Mouse (Mus musculus) CH12F3 (cell line): Measurements from ENCODE around the gene Ces1c.

Experiments
- in situ Hi-C: fragments of 300-500 bp; cut with MboI; formaldehyde crosslinking; loops from 2 replicates; pipeline ENCODE4 v1.14.3; 2020; ENCODE audit warnings: low sequenced_read_pairs

Ces1c gene

GRCm38 (mm10) chr8:93131233-93131980 is at the start of gene Ces1c:
TSS of gene Ces1c (minus strand) at chr8:93131283.
- in situ Hi-C loops: no loop called here

GRCm38 (mm10) chr8:93180581-93181129 is 49.6 kb upstream of the Ces1c start:
- in situ Hi-C loops: no loop called here

GRCm38 (mm10) chr8:93176593-93176992 is 45.5 kb upstream of the Ces1c start:
- in situ Hi-C loops: no loop called here

- in situ Hi-C loops: no loop called here
These were observed 43.5 kb upstream of the Ces1c start for GRCm38 (mm10) chr8:93174554-93174953.

- in situ Hi-C loops: no loop called here
These were observed 40.9 kb upstream of the Ces1c start for GRCm38 (mm10) chr8:93171846-93172590.

- in situ Hi-C loops: no loop called here
These were observed 32.3 kb upstream of the Ces1c start for GRCm38 (mm10) chr8:93163363-93163762.

GRCm38 (mm10) chr8:93151401-93151800 is 20.3 kb upstream of the Ces1c start:
- in situ Hi-C loops: no loop called here

GRCm38 (mm10) chr8:93147331-93147730 is 16.2 kb upstream of the Ces1c start:
- in situ Hi-C loops: no loop called here

- in situ Hi-C loops: no loop called here
These were observed 9.6 kb upstream of the Ces1c start for GRCm38 (mm10) chr8:93140696-93141095.

- in situ Hi-C loops: no loop called here
These were observed 1.1 kb upstream of the Ces1c start for GRCm38 (mm10) chr8:93132196-93132595.

GRCm38 (mm10) chr8:93126476-93126875 is 4.6 kb downstream of the Ces1c start:
- in situ Hi-C loops: no loop called here

- in situ Hi-C loops: no loop called here
These were observed 9.1 kb downstream of the Ces1c start for GRCm38 (mm10) chr8:93122005-93122404.

- in situ Hi-C loops: no loop called here
These were observed 35.7 kb downstream of the Ces1c start for GRCm38 (mm10) chr8:93095376-93095775.

- in situ Hi-C loops: no loop called here
These were observed 39.8 kb downstream of the Ces1c start for GRCm38 (mm10) chr8:93091324-93091723.

- in situ Hi-C loops: no loop called here
These were observed 42.4 kb downstream of the Ces1c start for GRCm38 (mm10) chr8:93088686-93089122.

GRCm38 (mm10) chr8:93088193-93088592 is 42.9 kb downstream of the Ces1c start:
- in situ Hi-C loops: no loop called here

GRCm38 (mm10) chr8:93079887-93080286 is 51.2 kb downstream of the Ces1c start, which contains the start of gene Ces1b:
TSS of gene Ces1b (minus strand) at chr8:93080017.
- in situ Hi-C loops: no loop called here

GRCm38 (mm10) chr8:93075251-93075650 is 55.8 kb downstream of the Ces1c start:
- in situ Hi-C loops: no loop called here

- in situ Hi-C loops: no loop called here
These were observed 67.5 kb downstream of the Ces1c start for GRCm38 (mm10) chr8:93063416-93064117.

- in situ Hi-C loops: no loop called here
These were observed 71.9 kb downstream of the Ces1c start for GRCm38 (mm10) chr8:93059185-93059584.

- in situ Hi-C loops: no loop called here
These were observed 75.8 kb downstream of the Ces1c start for GRCm38 (mm10) chr8:93055238-93055637.
